Mouse (Mus musculus) kidney, embryonic 15.5 days (tissue): ENCODE measurements around the gene Fbxo30. TPM values are rescaled to one million over a fixed set of nuclear protein-coding genes. Genes with fewer than 3 reads are reported as not detected.
"Not testable (repeated sequence)": the region's sequence is repeated elsewhere in the genome, so short reads cannot be mapped to it uniquely, and the experiment has no call there.

Experiments
- ATAC-seq: fragments of 200-750 bp; cut with Nextera tagmentation; replicated peaks from 2 replicates; pipeline ENCODE4 v1.8.0; 2017; ENCODE audit warnings: moderate TSS enrichment; ENCODE audit not compliant: low FRiP score
- H3K27ac ChIP-seq: fragments of 300-500 bp; sonication (generic); 2 replicates; pipeline ENCODE4 v1.5.1; 2015; ENCODE audit warnings: mild to moderate bottlenecking, inconsistent platforms
- H3K27me3 ChIP-seq: fragments of 300-500 bp; sonication (generic); 2 replicates; pipeline ENCODE4 v1.6.1; 2015; ENCODE audit warnings: inconsistent platforms
- H3K36me3 ChIP-seq: fragments of 300-500 bp; sonication (generic); 2 replicates; pipeline ENCODE4 v1.6.1; 2015; ENCODE audit warnings: inconsistent platforms
- H3K4me1 ChIP-seq: fragments of 300-500 bp; sonication (generic); 2 replicates; pipeline ENCODE4 v1.6.1; 2015; ENCODE audit warnings: inconsistent platforms
- H3K4me2 ChIP-seq: fragments of 300-500 bp; sonication (generic); 2 replicates; pipeline ENCODE4 v1.6.1; 2015; ENCODE audit warnings: moderate library complexity, mild to moderate bottlenecking, inconsistent platforms
- H3K4me3 ChIP-seq: fragments of 300-500 bp; sonication (generic); replicated peaks from 2 replicates; pipeline ENCODE4 v1.5.1; 2015; ENCODE audit warnings: mild to moderate bottlenecking, inconsistent platforms
- H3K9ac ChIP-seq: fragments of 300-500 bp; sonication (generic); 2 replicates; pipeline ENCODE4 v1.6.1; 2015; ENCODE audit warnings: mild to moderate bottlenecking, inconsistent platforms
- H3K9me3 ChIP-seq: fragments of 300-500 bp; sonication (generic); replicated peaks from 2 replicates; pipeline ENCODE4 v1.6.1; 2016; ENCODE audit warnings: inconsistent platforms
- WGBS: fragments of 180-500 bp; shearing (Covaris S2); methylation state at CpG from one replicate; pipeline ENCODE4 v1.1.7; 2015; ENCODE audit warnings: mixed read lengths; 5-methylcytosine and 5-hydroxymethylcytosine counted together
- polyA plus RNA-seq: library from polyadenylated mRNA; unstranded; fragments of >200 nt; fragmentation: Nextera tagmentation; extraction: Ambion mirVana; gene quantifications from 2 replicates; pipeline ENCODE4 v1.2.1, GENCODE M21; 2015

Gene Fbxo30
- polyA plus RNA-seq, result 35.7 and 36.0 TPM in 2 replicates

DNA sequence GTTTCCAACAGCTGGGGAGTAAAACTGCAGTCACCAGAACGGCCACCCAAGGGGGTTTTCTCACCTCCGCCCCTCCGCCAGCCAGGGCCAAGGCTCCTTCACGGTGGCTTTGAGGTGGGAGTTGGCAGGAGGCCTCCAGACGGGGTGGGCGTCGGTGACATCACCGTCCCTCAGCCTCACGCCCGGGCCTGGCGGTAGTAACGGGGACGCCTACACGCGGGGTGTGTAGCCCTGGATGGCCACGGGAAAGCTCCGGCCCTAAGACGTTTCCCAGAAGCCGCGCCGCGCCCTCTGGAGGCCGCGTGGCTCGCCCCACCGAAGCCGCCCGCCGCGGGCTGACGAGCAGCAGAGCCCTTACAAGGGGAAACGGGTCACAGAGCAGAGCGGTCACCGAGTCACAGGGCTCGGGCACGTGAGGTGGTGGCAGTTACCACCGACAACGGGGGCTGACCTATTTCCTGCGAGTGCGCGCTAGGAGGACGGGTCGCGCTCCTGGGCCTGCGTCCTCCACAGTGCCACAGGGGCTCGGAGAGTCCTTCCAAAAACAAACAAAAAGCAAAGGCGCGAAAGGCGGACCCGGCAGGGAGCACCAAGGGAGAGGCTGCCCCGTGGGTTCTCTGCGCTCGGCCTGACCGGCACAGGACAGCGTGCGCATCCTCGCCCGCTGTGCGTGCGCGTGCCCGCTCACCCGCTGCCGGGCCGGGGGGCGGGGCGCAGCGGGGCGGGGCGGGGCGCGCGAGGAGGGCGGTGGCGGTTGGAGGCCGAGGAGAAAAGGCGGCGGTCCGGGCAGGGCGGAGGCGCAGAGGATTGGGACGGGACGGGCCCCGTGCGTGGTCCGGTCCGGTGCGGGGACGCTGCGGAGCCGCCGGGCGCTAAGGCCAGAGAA is at the start of gene Fbxo30:
TSS of gene Fbxo30 (plus strand) at position 753 of the 886 bp plus-strand sequence.
- Histone ChIP-seq H3K36me3 (no peaks in the 10 kb centered on the region), H3K27me3 (no peaks in the 10 kb centered on the region), H3K4me1 (peaks cover 4% of the 10 kb centered on the region), H3K9ac (peak within 1 kb of the TSS; percentile 93), H3K9me3 (no peaks in the 10 kb centered on the region), H3K27ac (peak within 1 kb of the TSS; percentile 100), H3K4me2 (peak within 1 kb of the TSS; percentile 94), H3K4me3 (peak within 1 kb of the TSS; percentile 80)
- peak; percentile 94 for ATAC-seq
- WGBS, result under 1% methylated on average over 92 of the region's 93 CpGs

DNA sequence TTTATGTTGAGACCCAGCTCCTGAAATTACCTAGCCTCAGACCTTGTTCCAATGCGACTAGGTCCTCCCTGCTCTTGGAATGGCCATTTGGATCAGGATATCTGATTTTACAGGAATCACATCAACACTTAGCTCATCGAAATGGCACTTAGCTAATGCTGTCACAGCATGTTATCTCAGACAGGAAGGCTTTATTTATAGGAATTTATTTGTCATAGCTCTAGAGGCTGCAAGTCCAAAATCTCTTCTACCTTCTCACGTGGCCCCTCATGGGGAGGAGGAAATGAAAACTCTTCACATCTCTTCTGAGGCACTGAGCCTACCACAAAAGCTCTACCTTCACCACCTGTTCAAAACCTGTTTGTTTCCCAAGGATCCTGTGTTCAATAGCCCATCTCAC is 47.9 kb upstream of the Fbxo30 start:
- H3K27me3 ChIP-seq, result no peaks in the 10 kb centered on the region
- H3K9ac ChIP-seq, result no peak overlapping the region
- H3K9me3 ChIP-seq, result no peaks in the 10 kb centered on the region
- H3K27ac ChIP-seq, result no peak overlapping the region
- ATAC-seq, result no peak
- 75% methylated on average over 3 of the region's 3 CpGs for WGBS
- no peak overlapping the region for H3K4me2 ChIP-seq
- no peak overlapping the region for H3K4me3 ChIP-seq
- no peaks in the 10 kb centered on the region for H3K36me3 ChIP-seq
- no peaks in the 10 kb centered on the region for H3K4me1 ChIP-seq

DNA sequence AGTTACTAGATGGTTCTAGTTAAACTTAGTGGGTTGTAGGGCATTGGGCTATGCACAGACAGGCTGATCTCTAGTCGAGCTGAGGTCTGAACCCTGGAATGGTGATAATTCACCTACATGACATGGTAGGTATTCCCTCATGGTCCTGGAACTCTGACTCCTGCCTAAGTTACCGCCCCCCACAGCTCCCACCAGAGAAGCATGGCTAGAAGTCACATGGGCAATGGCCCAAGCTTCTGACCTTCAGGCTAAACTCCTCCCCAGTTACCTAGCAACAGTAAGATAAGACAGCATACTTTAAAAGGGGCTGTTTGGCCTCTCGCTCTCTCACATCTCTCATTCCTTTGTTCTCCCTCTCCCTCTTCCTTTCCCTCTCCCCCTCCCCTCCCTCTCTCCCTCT is 38.1 kb upstream of the Fbxo30 start:
- H3K27ac ChIP-seq, H3K4me2 ChIP-seq, H3K36me3 ChIP-seq, ATAC-seq, H3K9me3 ChIP-seq, H3K9ac ChIP-seq, H3K4me3 ChIP-seq, H3K27me3 ChIP-seq, H3K4me1 ChIP-seq: not testable (repeated sequence)
- 32% methylated on average over 3 of the region's 3 CpGs for WGBS

DNA sequence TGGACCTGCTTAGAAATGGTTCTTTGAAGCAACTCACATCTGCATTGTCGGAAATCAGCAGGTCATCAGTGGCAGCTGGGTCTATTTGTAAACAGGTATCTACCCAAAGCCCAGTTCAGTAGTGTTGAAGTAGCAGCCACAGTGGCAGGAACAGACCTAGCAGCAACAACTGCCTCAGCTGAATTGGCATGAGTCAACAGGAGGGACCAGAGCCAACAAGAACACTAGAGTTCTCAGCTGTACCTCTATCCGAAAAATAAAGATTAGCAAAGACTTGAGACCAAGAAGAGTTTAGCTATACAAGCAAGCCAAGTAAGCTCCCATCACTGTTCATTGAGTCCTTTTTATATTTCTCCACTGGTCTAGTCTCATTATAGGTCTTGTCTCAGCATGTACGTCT is 32.9 kb upstream of the Fbxo30 start:
- no peak overlapping the region for H3K9ac ChIP-seq
- H3K27me3 ChIP-seq, result no peaks in the 10 kb centered on the region
- H3K27ac ChIP-seq, result no peak overlapping the region
- no peak for ATAC-seq
- H3K9me3 ChIP-seq, result no peaks in the 10 kb centered on the region
- no peaks in the 10 kb centered on the region for H3K36me3 ChIP-seq
- no peak overlapping the region for H3K4me2 ChIP-seq
- H3K4me3 ChIP-seq, result no peak overlapping the region
- 92% methylated on average over 3 of the region's 3 CpGs for WGBS
- H3K4me1 ChIP-seq, result no peaks in the 10 kb centered on the region

DNA sequence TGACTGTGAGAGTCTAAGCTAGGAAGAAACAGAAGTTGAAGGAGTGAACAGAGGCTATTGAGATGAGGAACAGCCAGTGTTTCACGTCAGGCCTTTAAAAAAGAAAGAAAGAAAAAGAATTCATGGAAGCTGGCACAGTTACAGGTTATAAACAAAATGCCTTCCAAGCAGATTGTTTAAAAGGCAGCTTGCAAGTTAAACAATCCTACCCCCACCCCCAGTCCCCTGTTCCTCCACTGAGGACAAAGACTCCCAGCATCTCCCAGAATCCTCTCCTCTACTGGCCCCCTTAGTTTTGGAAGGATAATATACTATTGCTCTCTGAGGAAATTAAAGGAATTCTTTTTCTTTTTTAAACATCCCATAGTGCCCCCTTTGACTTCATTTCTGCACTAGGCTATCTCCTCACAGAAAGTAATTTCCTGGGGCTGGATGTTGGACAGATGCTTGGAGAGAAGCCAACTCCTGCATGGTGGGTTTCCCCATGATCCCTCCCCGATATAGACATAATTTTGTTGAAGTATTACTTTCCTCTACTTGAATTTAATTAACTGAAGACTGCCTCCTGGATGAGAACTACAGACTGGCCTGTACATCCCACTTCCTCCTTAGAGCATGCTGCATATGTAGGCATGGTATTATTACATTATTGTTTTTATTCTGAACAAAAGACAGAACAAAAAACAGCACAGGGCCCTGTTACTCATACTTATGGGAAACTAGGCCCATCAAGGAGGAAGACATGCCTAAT is 30.7 kb upstream of the Fbxo30 start:
- Histone ChIP-seq H3K36me3 (no peaks in the 10 kb centered on the region), H3K27ac (no peak overlapping the region), H3K4me2 (no peak overlapping the region), H3K9me3 (no peaks in the 10 kb centered on the region), H3K4me3 (no peak overlapping the region), H3K27me3 (no peaks in the 10 kb centered on the region), H3K9ac (no peak overlapping the region), H3K4me1 (no peaks in the 10 kb centered on the region)
- ATAC-seq, result no peak
- 55% methylated on average over 2 of the region's 2 CpGs for WGBS

DNA sequence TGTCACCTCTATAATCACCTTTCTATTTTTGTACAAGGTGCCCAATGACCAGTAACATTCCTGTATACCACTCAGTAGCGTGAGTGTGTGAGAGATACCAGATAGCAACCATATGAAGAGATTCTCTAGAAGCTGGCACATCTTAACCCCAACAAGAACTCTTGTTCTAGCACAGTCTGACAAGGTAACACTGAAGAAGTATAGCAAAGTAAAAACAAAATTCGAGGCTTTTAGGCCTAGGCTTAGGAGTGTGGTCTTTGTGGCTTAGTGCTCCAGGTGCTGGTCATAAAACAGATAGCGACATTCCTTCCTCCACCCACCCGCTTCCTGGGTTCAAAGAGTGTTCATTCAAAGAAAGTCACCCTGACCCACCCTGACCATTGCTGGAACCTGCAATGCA is 27.5 kb upstream of the Fbxo30 start:
- H3K4me2 ChIP-seq, H3K9me3 ChIP-seq, H3K4me3 ChIP-seq, H3K9ac ChIP-seq, ATAC-seq, H3K36me3 ChIP-seq, H3K4me1 ChIP-seq, H3K27me3 ChIP-seq, H3K27ac ChIP-seq: not testable (repeated sequence)
- 81% methylated on average over 4 of the region's 4 CpGs for WGBS

DNA sequence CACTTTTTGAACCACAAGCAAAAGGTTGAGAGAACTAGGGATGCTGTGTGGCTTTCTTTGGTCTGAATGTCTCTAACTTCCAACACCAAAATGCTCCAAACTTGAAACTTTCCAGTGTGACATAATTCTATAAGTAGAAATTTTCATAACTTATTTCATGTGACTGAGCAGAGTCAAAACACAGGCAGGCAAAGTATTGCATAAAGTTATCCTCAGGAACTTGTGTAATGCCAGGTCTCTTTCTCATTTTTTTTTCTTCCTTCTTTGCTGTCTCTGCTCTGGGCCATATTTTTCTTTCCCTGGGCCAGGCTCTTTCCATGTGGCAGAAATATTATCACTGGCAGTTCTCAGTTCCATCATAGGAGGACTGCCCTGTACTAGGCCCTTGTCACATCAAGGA is 21.0 kb upstream of the Fbxo30 start:
- ATAC-seq, result no peak
- Histone ChIP-seq H3K4me3 (no peak overlapping the region), H3K4me1 (no peaks in the 10 kb centered on the region), H3K27ac (no peak overlapping the region), H3K9me3 (no peaks in the 10 kb centered on the region), H3K36me3 (no peaks in the 10 kb centered on the region), H3K9ac (no peak overlapping the region), H3K4me2 (no peak overlapping the region), H3K27me3 (no peaks in the 10 kb centered on the region)

DNA sequence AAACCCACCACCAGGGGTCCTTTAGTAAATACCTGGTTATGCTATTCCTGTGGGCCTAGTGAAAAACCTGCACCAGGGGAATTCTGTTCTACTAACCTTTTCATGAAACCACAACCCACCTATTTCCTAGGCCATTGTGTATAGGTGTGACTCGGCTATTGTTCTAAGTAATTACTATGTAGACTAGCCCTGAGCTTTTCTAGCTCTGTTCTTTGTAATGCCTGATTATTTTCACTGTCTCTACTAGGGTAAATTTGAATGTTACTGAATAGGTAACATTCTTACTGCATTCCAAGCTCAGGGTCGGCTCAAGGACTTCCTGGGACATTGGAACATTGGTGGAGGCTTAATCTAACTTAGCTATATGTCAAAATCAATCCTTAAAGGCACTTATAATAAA is 18.8 kb upstream of the Fbxo30 start:
- H3K27me3 ChIP-seq, H3K4me2 ChIP-seq, H3K9me3 ChIP-seq, H3K4me3 ChIP-seq, H3K36me3 ChIP-seq, H3K9ac ChIP-seq, H3K27ac ChIP-seq, ATAC-seq, H3K4me1 ChIP-seq: not testable (repeated sequence)
- WGBS, result 88% methylated on average over 2 of the region's 2 CpGs

DNA sequence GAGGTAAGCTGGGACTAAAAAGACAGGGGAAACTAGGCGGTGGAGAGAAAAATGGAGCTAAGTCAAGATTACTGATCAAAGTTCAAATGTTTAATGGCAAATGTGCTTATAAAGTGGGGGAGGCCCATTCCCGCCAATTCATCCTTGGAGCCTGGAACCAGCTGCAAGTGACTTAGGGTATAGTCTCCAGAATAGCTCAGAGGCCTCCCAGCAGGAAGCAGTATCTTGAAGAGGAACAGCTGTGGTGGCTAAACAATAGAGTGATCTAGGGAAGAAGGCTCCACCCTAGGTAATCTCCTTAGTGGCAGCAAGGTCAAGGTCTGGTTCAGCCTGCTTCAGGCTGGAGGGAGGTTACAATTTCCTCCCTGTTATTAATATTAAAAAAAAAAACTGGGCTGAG is 17.3 kb upstream of the Fbxo30 start:
- H3K9ac ChIP-seq, H3K4me1 ChIP-seq, ATAC-seq, H3K4me2 ChIP-seq, H3K36me3 ChIP-seq, H3K27ac ChIP-seq, H3K4me3 ChIP-seq, H3K9me3 ChIP-seq, H3K27me3 ChIP-seq: not testable (repeated sequence)
- WGBS, result 78% methylated on average over 2 of the region's 2 CpGs

DNA sequence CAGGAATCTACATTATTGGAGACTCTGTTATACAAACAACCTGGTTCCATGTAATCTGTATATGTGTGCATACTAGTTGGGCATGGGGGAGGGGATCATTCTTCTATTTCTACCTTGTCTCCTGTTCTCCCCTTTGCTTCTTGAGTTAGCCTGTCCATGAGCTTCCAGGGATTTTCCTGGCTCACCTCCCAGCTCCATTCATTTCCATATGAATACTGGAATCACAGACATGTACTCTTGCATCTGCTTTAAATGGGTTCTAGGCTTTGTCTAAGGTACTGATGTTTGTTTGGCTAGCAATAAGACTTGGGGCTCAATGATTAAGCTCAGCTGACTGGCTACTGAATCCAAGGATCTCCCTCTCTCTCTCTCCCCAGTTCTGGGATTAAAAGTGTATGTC is 12.0 kb upstream of the Fbxo30 start:
- H3K4me2 ChIP-seq, result no peak overlapping the region
- H3K4me3 ChIP-seq, result no peak overlapping the region
- no peak overlapping the region for H3K27ac ChIP-seq
- ATAC-seq, result no peak
- H3K9ac ChIP-seq, result no peak overlapping the region
- H3K36me3 ChIP-seq, result no peaks in the 10 kb centered on the region
- no peaks in the 10 kb centered on the region for H3K27me3 ChIP-seq
- H3K9me3 ChIP-seq, result no peaks in the 10 kb centered on the region
- no peaks in the 10 kb centered on the region for H3K4me1 ChIP-seq

DNA sequence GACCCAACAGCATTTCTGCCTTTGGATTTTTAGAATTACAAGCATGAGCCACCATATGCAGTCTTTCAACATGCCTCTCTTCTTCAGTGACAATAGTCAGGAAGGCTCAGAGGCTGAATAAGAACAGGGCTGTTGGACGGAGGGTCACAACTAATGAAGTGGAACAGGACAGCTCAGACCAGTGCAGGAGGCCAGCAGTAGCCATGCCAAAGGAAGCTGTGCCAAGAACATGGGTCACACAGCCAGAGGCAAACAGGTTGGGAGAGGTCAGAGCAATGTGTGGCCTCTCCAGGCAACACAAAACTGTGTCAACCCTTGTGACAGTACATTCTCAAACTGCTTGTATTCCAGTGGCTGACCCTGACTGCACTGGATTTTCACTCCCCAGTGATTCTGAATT is 6.7 kb upstream of the Fbxo30 start:
- no peaks in the 10 kb centered on the region for H3K36me3 ChIP-seq
- no peaks in the 10 kb centered on the region for H3K27me3 ChIP-seq
- H3K9me3 ChIP-seq, result no peaks in the 10 kb centered on the region
- H3K9ac ChIP-seq, result no peak overlapping the region
- H3K4me3 ChIP-seq, result no peak overlapping the region
- H3K4me2 ChIP-seq, result no peak overlapping the region
- WGBS, result 33% methylated on average over 1 of the region's 1 CpGs
- H3K4me1 ChIP-seq, result 0 out of 2 replicates have a peak, but pooled peaks cover 2% of the 10 kb centered on the region
- H3K27ac ChIP-seq, result no peak overlapping the region
- ATAC-seq, result no peak

DNA sequence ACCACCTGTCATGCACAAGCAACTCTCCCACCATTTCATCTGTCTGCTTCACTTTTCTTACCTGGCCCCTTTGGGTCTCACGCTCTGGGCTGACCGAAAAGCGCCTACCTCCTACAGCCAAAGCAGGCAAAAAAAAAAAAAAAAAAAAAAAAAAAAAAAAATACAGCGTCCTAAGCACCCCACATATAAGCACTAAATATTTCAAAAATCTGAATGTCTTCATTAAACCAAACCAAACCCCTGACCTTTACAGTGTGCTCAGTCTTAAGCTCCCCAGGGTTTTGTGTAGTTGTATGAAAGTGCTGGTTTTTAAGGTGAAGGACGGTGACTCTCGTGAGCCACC is 924 bp upstream of the Fbxo30 start:
- Histone ChIP-seq H3K36me3 (no peaks in the 10 kb centered on the region), H3K4me1 (peaks cover 4% of the 10 kb centered on the region), H3K9ac (peak overlapping the region; percentile 93), H3K27ac (peak overlapping the region; percentile 100), H3K4me2 (peak overlapping the region; percentile 94), H3K27me3 (no peaks in the 10 kb centered on the region), H3K4me3 (peak overlapping the region; percentile 80), H3K9me3 (no peaks in the 10 kb centered on the region)
- ATAC-seq, result no peak; the same call in 1 of the 2 replicates
- WGBS, result 6% methylated on average over 6 of the region's 6 CpGs
